Mouse (Mus musculus) lung, embryonic 16.5 days (tissue): ENCODE measurements around the gene Atp5c1. TPM values are rescaled to one million over a fixed set of nuclear protein-coding genes. Genes with fewer than 3 reads are reported as not detected.

Source experiments
- ATAC-seq: fragments of 200-750 bp; cut with Nextera tagmentation; 2 replicates; pipeline ENCODE4 v1.8.0; 2017; ENCODE audit warnings: low read depth, mild to moderate bottlenecking, moderate library complexity
- H3K27ac ChIP-seq: fragments of 300-500 bp; sonication (generic); 2 replicates; pipeline ENCODE4 v1.5.1; 2014; ENCODE audit warnings: mild to moderate bottlenecking, control low read depth, low read length
- H3K27me3 ChIP-seq: fragments of 300-500 bp; sonication (generic); 2 replicates; pipeline ENCODE4 v1.6.1; 2014; ENCODE audit warnings: low read depth, low read length, mixed read lengths; ENCODE audit not compliant: control insufficient read depth, insufficient read depth
- H3K36me3 ChIP-seq: fragments of 300-500 bp; sonication (generic); 2 replicates; pipeline ENCODE4 v1.6.1; 2014; ENCODE audit warnings: low read length; ENCODE audit not compliant: control insufficient read depth, insufficient read depth
- H3K4me1 ChIP-seq: fragments of 300-500 bp; sonication (generic); replicated peaks from 2 replicates; pipeline ENCODE4 v1.6.1; 2014; ENCODE audit warnings: low read length, mixed read lengths; ENCODE audit not compliant: control insufficient read depth, insufficient read depth
- H3K4me2 ChIP-seq: fragments of 300-500 bp; sonication (generic); 2 replicates; pipeline ENCODE4 v1.6.1; 2014; ENCODE audit warnings: low read depth, low read length, control low read depth
- H3K4me3 ChIP-seq: fragments of 300-500 bp; sonication (generic); 2 replicates; pipeline ENCODE4 v1.5.1; 2014; ENCODE audit warnings: mild to moderate bottlenecking, low read length, control low read depth
- H3K9ac ChIP-seq: fragments of 300-500 bp; sonication (generic); 2 replicates; pipeline ENCODE4 v1.6.1; 2014; ENCODE audit warnings: low read length, control low read depth
- H3K9me3 ChIP-seq: fragments of 300-500 bp; sonication (generic); 2 replicates; pipeline ENCODE4 v1.6.1; 2016; ENCODE audit warnings: low read length; ENCODE audit not compliant: control insufficient read depth
- WGBS: fragments of 180-500 bp; shearing (Covaris S2); extraction: QIAGEN DNeasy Blood & Tissue Kit; methylation state at CpG from one replicate; pipeline ENCODE4 v1.1.7; 2014; 5-methylcytosine and 5-hydroxymethylcytosine counted together
- polyA plus RNA-seq: library from polyadenylated mRNA; unstranded; fragments of >200 nt; fragmentation: Nextera tagmentation; extraction: Ambion mirVana; gene quantifications from 2 replicates; pipeline ENCODE4 v1.2.1, GENCODE M21; 2015

The Atp5c1 gene
- polyA plus RNA-seq: 530 and 541 TPM in 2 replicates

- Histone ChIP-seq H3K4me1 (peaks cover 24% of the 10 kb centered on the region), H3K4me3 (peak within 1 kb of the TSS; percentile 66), H3K36me3 (no peaks in the 10 kb centered on the region), H3K9ac (peak within 1 kb of the TSS; percentile 90), H3K27me3 (no peaks in the 10 kb centered on the region), H3K4me2 (peak within 1 kb of the TSS; percentile 85), H3K9me3 (no peaks in the 10 kb centered on the region), H3K27ac (peak within 1 kb of the TSS; percentile 75)
- ATAC-seq: peak; percentile 98
- under 1% methylated on average over 61 of the region's 61 CpGs for WGBS
Observed at GRCm38 (mm10) chr2:10080310-10081010, at the start of gene Atp5c1, which contains the start of gene Kin. Gene Atp5c1, minus strand, starts transcription at chr2:10080510. Gene Kin, plus strand, starts transcription at chr2:10080593.

- Histone ChIP-seq H3K36me3 (no peaks in the 10 kb centered on the region), H3K9ac (no peak overlapping the region), H3K4me2 (no peak overlapping the region), H3K4me3 (no peak overlapping the region), H3K9me3 (no peaks in the 10 kb centered on the region), H3K4me1 (0 out of 2 replicates have a peak, but pooled peaks cover 5% of the 10 kb centered on the region), H3K27me3 (no peaks in the 10 kb centered on the region), H3K27ac (no peak overlapping the region)
- ATAC-seq: no peak
- 80% methylated on average over 4 of the region's 4 CpGs for WGBS
Observed at GRCm38 (mm10) chr2:10128571-10128970, 48.3 kb upstream of the Atp5c1 start.

GRCm38 (mm10) chr2:10127471-10127870 is 47.2 kb upstream of the Atp5c1 start:
- no peaks in the 10 kb centered on the region for H3K27me3 ChIP-seq
- no peak for ATAC-seq
- H3K4me3 ChIP-seq: no peak overlapping the region
- H3K9ac ChIP-seq: no peak overlapping the region
- H3K27ac ChIP-seq: no peak overlapping the region
- 0 out of 2 replicates have a peak, but pooled peaks cover 5% of the 10 kb centered on the region for H3K4me1 ChIP-seq
- H3K9me3 ChIP-seq: no peaks in the 10 kb centered on the region
- H3K4me2 ChIP-seq: no peak overlapping the region
- H3K36me3 ChIP-seq: no peaks in the 10 kb centered on the region
- 80% methylated on average over 5 of the region's 5 CpGs for WGBS

- Histone ChIP-seq H3K4me2 (no peak overlapping the region), H3K27ac (no peak overlapping the region), H3K9ac (no peak overlapping the region), H3K27me3 (no peaks in the 10 kb centered on the region), H3K4me3 (no peak overlapping the region), H3K36me3 (no peaks in the 10 kb centered on the region), H3K4me1 (0 out of 2 replicates have a peak, but pooled peaks cover 5% of the 10 kb centered on the region), H3K9me3 (no peaks in the 10 kb centered on the region)
- no peak for ATAC-seq
- WGBS: 80% methylated on average over 4 of the region's 4 CpGs
Observed at GRCm38 (mm10) chr2:10126122-10126521, 45.8 kb upstream of the Atp5c1 start.

- Histone ChIP-seq H3K27ac (no peak overlapping the region), H3K9me3 (no peaks in the 10 kb centered on the region), H3K4me2 (no peak overlapping the region), H3K4me1 (no peaks in the 10 kb centered on the region), H3K27me3 (no peaks in the 10 kb centered on the region), H3K4me3 (no peak overlapping the region), H3K36me3 (no peaks in the 10 kb centered on the region), H3K9ac (no peak overlapping the region)
- no peak for ATAC-seq
- WGBS: 61% methylated on average over 3 of the region's 3 CpGs
Observed at GRCm38 (mm10) chr2:10121826-10122225, 41.5 kb upstream of the Atp5c1 start.

GRCm38 (mm10) chr2:10119276-10119675 is 39.0 kb upstream of the Atp5c1 start:
- Histone ChIP-seq H3K9me3 (no peaks in the 10 kb centered on the region), H3K4me2 (no peak overlapping the region), H3K36me3 (no peaks in the 10 kb centered on the region), H3K9ac (no peak overlapping the region), H3K4me3 (no peak overlapping the region), H3K27ac (no peak overlapping the region), H3K4me1 (no peaks in the 10 kb centered on the region), H3K27me3 (no peaks in the 10 kb centered on the region)
- 73% methylated on average over 8 of the region's 8 CpGs for WGBS
- no peak for ATAC-seq

GRCm38 (mm10) chr2:10118751-10119150 is 38.4 kb upstream of the Atp5c1 start:
- no peaks in the 10 kb centered on the region for H3K9me3 ChIP-seq
- H3K27me3 ChIP-seq: no peaks in the 10 kb centered on the region
- H3K36me3 ChIP-seq: no peaks in the 10 kb centered on the region
- WGBS: 60% methylated on average over 1 of the region's 1 CpGs
- ATAC-seq: no peak
- H3K4me2 ChIP-seq: no peak overlapping the region
- H3K9ac ChIP-seq: no peak overlapping the region
- no peak overlapping the region for H3K4me3 ChIP-seq
- no peak overlapping the region for H3K27ac ChIP-seq
- no peaks in the 10 kb centered on the region for H3K4me1 ChIP-seq

GRCm38 (mm10) chr2:10108535-10109189 is 28.4 kb upstream of the Atp5c1 start:
- Histone ChIP-seq H3K9me3 (no peaks in the 10 kb centered on the region), H3K36me3 (no peaks in the 10 kb centered on the region), H3K27me3 (no peaks in the 10 kb centered on the region), H3K9ac (no peak overlapping the region), H3K4me2 (no peak overlapping the region), H3K4me3 (no peak overlapping the region), H3K4me1 (no peaks in the 10 kb centered on the region), H3K27ac (no peak overlapping the region)
- no peak for ATAC-seq
- 63% methylated on average over 6 of the region's 6 CpGs for WGBS

GRCm38 (mm10) chr2:10101180-10101579 is 20.9 kb upstream of the Atp5c1 start:
- Histone ChIP-seq H3K4me1 (no peaks in the 10 kb centered on the region), H3K4me2 (no peak overlapping the region), H3K9me3 (no peaks in the 10 kb centered on the region), H3K27me3 (no peaks in the 10 kb centered on the region), H3K36me3 (no peaks in the 10 kb centered on the region), H3K9ac (no peak overlapping the region), H3K27ac (no peak overlapping the region), H3K4me3 (no peak overlapping the region)
- whole genome bisulfite sequencing: 33% methylated on average over 6 of the region's 6 CpGs
- ATAC-seq: no peak
